Mouse (Mus musculus): ENCODE results near the gene Myrip.
"Not testable (repeated sequence)": the region's sequence is repeated elsewhere in the genome, so short reads cannot be mapped to it uniquely, and the experiment has no call there.

Gene Myrip

GRCm38 (mm10) chr9:120301213-120301612, at the start of gene Myrip:
Myrip (plus strand) TSS chr9:120301513.
- not testable (repeated sequence) for DNase-seq

- no peak for DNase-seq
These were observed 41.5 kb upstream of the Myrip start for GRCm38 (mm10) chr9:120259805-120260204.

DNA sequence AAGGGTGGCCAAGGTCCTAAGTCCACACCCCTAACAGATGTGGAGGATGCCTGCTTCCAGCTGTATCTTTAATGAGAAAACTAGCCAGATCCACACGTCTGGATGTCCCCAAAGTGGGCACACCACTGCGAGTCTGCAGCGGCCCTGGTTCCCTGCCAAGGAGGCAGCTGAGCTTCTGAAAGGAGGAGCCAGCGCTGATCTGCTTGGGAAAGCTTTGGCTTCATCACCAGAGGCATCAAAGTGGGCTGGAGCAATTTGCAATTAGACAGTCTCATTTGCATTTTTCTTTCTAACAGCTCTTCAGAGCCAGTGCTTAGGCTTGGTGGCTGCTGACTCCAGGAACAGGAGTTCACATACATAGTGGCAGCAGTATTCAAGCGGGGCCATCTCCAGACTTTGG, 37.3 kb upstream of the Myrip start:
- peak; percentile 72 for DNase-seq

GRCm38 (mm10) chr9:120273083-120273482, 28.2 kb upstream of the Myrip start:
- DNase-seq: no peak

GRCm38 (mm10) chr9:120275226-120275625, 26.1 kb upstream of the Myrip start:
- no peak for DNase-seq

DNA sequence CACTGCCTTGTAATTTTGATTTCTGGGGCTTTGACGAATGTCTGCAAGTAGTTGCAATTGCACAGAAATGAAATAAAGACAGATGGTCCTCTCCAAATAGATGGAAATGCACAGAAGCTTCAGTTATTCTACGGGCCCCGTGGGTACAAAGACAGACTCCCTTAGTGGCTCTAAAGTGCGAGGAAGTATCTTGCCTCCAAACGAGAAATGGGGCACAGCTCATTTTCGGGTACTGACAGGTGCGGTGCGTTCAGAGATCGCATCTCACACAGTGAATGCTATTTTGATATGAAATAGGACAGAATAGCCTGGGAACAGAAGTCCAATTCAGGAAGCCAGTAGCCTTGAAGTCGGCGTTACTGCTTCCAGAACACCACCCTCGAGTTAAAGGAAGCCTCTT, 20.2 kb upstream of the Myrip start:
- peak; percentile 71 for DNase-seq

- DNase-seq: no peak
These were observed 18.8 kb upstream of the Myrip start for GRCm38 (mm10) chr9:120282461-120283047.

GRCm38 (mm10) chr9:120283556-120283955, 17.8 kb upstream of the Myrip start:
- DNase-seq: peak; percentile 79

GRCm38 (mm10) chr9:120288011-120288410, 13.3 kb upstream of the Myrip start:
- DNase-seq: no peak

DNA sequence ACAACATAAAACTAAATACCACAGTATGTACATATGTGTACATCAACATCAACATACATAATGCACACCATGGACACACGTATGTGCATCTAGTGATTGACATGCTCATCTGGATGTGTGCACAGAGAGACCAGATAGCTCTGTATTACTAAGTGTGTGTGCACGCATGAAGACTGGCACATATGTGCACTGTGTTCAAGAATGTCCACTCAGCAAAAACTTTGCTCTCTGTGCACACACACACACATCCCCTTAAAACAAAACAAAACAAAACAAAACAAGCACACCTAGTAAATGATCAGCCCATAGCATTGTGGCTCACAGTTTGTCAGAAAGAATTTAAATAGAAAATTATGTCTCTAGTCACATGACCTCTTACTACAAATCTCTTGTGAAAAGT, 10.9 kb upstream of the Myrip start:
- DNase-seq: no peak

GRCm38 (mm10) chr9:120292488-120292887, 8.8 kb upstream of the Myrip start:
- no peak for DNase-seq

- no peak for DNase-seq
These were observed 5.8 kb upstream of the Myrip start for GRCm38 (mm10) chr9:120295527-120295926.

- DNase-seq: no peak
These were observed 4.4 kb upstream of the Myrip start for GRCm38 (mm10) chr9:120296938-120297337.

DNA sequence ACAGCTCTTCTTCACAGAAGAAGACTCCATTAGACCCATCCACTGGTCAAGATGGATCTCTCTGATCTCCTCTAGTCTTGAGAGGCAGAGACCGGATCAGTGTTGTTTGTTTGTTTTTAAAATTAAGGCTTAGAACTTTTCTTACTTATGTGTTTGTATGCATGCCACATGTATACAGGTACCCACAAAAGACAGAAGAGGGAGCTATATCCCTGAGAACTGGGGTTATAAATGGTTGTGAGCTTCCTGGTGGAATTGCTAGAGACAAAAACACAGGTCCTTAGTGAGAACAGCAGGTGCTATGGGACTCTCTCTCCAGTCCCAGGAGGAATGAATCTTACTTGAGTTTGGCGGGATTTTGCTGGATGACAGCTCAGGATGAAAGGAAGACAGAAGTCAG, 1.9 kb upstream of the Myrip start:
- DNase-seq: no peak

DNA sequence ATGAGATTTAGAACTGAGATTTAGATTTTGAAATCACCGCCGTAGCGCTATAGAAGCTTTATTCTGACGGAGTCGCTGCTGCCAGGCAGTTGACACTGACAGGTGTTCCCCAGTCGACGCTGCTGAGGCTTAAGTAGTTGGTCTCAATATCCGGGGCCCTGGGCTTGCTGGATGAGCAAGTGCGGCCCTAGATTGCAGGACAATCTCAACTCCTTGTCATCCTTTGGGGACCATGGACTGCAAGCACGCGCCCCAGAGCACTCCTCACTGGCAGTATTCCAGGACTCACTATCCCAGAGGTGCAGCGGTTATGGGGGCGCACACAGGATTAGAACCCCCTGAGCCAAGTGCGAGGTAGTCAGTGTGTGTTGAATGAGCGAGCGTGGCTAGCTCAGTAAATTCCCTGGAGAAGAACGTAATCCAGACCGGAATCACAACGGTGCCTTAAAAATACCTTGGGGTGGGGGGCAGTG, 1.7 kb downstream of the Myrip start:
- DNase-seq: no peak

- peak; percentile 86 for DNase-seq
These were observed 2.4 kb downstream of the Myrip start for GRCm38 (mm10) chr9:120303453-120304299.

- peak; percentile 39 for DNase-seq
These were observed 3.2 kb downstream of the Myrip start for GRCm38 (mm10) chr9:120304300-120305137.

- DNase-seq: no peak
These were observed 13.9 kb downstream of the Myrip start for GRCm38 (mm10) chr9:120315171-120315570.

DNA sequence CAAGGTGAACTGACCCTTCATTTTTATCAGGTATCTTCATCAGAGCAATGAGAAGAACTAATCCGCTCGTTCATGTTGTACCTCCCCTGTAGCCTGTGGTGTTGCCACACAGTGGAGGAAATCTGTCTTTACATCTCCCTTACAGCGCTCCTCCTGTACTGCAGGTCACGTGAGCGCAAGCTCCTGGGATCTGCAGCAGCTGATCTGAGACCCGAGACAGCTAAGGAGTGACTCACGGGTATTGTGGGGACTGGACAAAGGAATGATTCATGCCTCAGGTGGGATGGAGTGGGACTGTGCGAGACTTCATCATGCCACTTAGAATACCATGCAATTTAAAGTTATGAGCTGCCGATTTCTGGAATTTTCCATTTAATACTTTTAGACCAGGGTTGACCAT, 17.8 kb downstream of the Myrip start:
- DNase-seq: peak; percentile 62

GRCm38 (mm10) chr9:120320573-120320972, 19.3 kb downstream of the Myrip start:
- no peak for DNase-seq

GRCm38 (mm10) chr9:120322702-120323426, 21.6 kb downstream of the Myrip start:
- DNase-seq: peak; percentile 51

GRCm38 (mm10) chr9:120331048-120331447, 29.7 kb downstream of the Myrip start:
- DNase-seq: not testable (repeated sequence)

GRCm38 (mm10) chr9:120338172-120338571, 36.9 kb downstream of the Myrip start:
- DNase-seq: no peak
